Mouse (Mus musculus) E14TG2a.4 (cell line): ENCODE measurements at regions not wholly inside any gene's neighbourhood (a gene's known extent, or its start where the extent isn't known, plus 50 kb on each side); places are given as distances from the start of the nearest gene placed in this dataset.

Experiments used
- CTCF ChIP-seq: conservative IDR thresholded peaks from 2 replicates; pipeline ENCODE4 v1.5.1; 2014; ENCODE audit warnings: low read length
- NANOG ChIP-seq: IDR thresholded peaks from 2 replicates; pipeline ENCODE4 v1.6.1; 2014; ENCODE audit warnings: borderline replicate concordance, low read length, mixed read lengths
- POU5F1 ChIP-seq: IDR thresholded peaks from 2 replicates; pipeline ENCODE4 v1.6.1; 2014; ENCODE audit warnings: low read length, borderline replicate concordance

- no peak for TF ChIP-seq CTCF
- TF ChIP-seq POU5F1, result no peak
- TF ChIP-seq NANOG, result no peak
Measured at GRCm38 (mm10) chr10:98291617-98292016, 565.1 kb upstream of the C030005K15Rik start.
